Comparison of ENCODE assay signal across 27 mouse cellular contexts in genomic region chr11:73090283-73090682, GRCm38 (mm10). TPM values are rescaled to one million over a fixed set of nuclear protein-coding genes. Genes with fewer than 3 reads are reported as not detected.
A peak's percentile ranks its signal among the peaks of the same experiment; 100 is the strongest.
DNase-seq lines count a peak whose midpoint lies in the region; ATAC-seq and TF ChIP-seq lines count a peak whose summit lies in the region.
"Had no signal": no experiment of that assay in that cellular context is flagged by ENCODE, and none has a peak within 500 bp of the region (broad histone marks: within the 10 kb centered on the region; RNA-seq: fewer than 3 reads in every experiment).

TSS of gene Itgae (plus strand) at chr11:73090583.

- no peaks in the 10 kb centered on the region; the same call in 1 of the 2 replicates for H3K36me3 ChIP-seq in testis, adult 2 months (ENCODE audit: control insufficient read depth, insufficient read depth, low read length)
- H3K36me3 ChIP-seq in midbrain, embryonic 14.5 days (ENCODE audit: control insufficient read depth, insufficient read depth, low read length): 0 out of 2 replicates have a peak, but pooled peaks cover 7% of the 10 kb centered on the region
- no peaks in the 10 kb centered on the region for H3K36me3 ChIP-seq in kidney, embryonic 15.5 days
- H3K36me3 ChIP-seq: embryonic facial prominence, embryonic 12.5 days; embryonic facial prominence, embryonic 15.5 days; intestine, embryonic 15.5 days had no signal

- no peak for TF ChIP-seq POLR2A in testis, adult 2 months (IDR thresholded peaks at IDR 0.05; ENCODE audit: control insufficient read depth, low read depth, low read length)

- no peak for ATAC-seq in CD4-positive, CD25-positive, alpha-beta regulatory T cell, adult 4 months
- no peak for ATAC-seq in midbrain, embryonic 14.5 days (ENCODE audit: low FRiP score, low TSS enrichment)
- no peak for ATAC-seq in kidney, embryonic 15.5 days (replicated peaks; ENCODE audit: low FRiP score)
- ATAC-seq: forebrain, embryonic 14.5 days; forebrain, postnatal 0 days; hindbrain, postnatal 0 days; intestine, embryonic 15.5 days had no signal

- WGBS in midbrain, embryonic 14.5 days: 82% methylated on average over 4 of the region's 4 CpGs
- WGBS in kidney, embryonic 15.5 days: 82% methylated on average over 4 of the region's 4 CpGs

- no peaks in the 10 kb centered on the region for H3K9me3 ChIP-seq in midbrain, embryonic 14.5 days (ENCODE audit: control insufficient read depth, low read length)
- no peaks in the 10 kb centered on the region for H3K9me3 ChIP-seq in kidney, embryonic 15.5 days (replicated peaks)
- H3K9me3 ChIP-seq: embryonic facial prominence, embryonic 12.5 days; embryonic facial prominence, embryonic 15.5 days; heart, embryonic 13.5 days; intestine, embryonic 15.5 days had no signal

- no peak within 1 kb of the TSS for H3K4me2 ChIP-seq in midbrain, embryonic 14.5 days (ENCODE audit: low read length)
- H3K4me2 ChIP-seq in kidney, embryonic 15.5 days: no peak within 1 kb of the TSS
- H3K4me2 ChIP-seq: embryonic facial prominence, embryonic 12.5 days; embryonic facial prominence, embryonic 15.5 days; heart, embryonic 13.5 days; hindbrain, embryonic 14.5 days; intestine, embryonic 15.5 days had no signal

- H3K27me3 ChIP-seq in testis, adult 2 months (ENCODE audit: control insufficient read depth, insufficient read depth, low read length): no peaks in the 10 kb centered on the region
- H3K27me3 ChIP-seq in midbrain, embryonic 14.5 days (ENCODE audit: control insufficient read depth, insufficient read depth, low read length): no peaks in the 10 kb centered on the region
- H3K27me3 ChIP-seq in kidney, embryonic 15.5 days: no peaks in the 10 kb centered on the region
- H3K27me3 ChIP-seq: embryonic facial prominence, embryonic 12.5 days; embryonic facial prominence, embryonic 15.5 days; heart, embryonic 13.5 days; intestine, embryonic 15.5 days had no signal

- H3K27ac ChIP-seq in testis, adult 2 months (ENCODE audit: control insufficient read depth, insufficient read depth, low read depth, low read length): no peak within 1 kb of the TSS
- H3K27ac ChIP-seq in midbrain, embryonic 14.5 days (replicated peaks; ENCODE audit: low read depth, low read length): no peak within 1 kb of the TSS
- no peak within 1 kb of the TSS for H3K27ac ChIP-seq in kidney, embryonic 15.5 days
- H3K27ac ChIP-seq: embryonic facial prominence, embryonic 12.5 days; embryonic facial prominence, embryonic 15.5 days; gastrocnemius, adult 2 months; heart, embryonic 13.5 days; hindbrain, embryonic 14.5 days; hindbrain, postnatal 0 days; intestine, embryonic 15.5 days had no signal

- peak within 1 kb of the TSS; percentile 60 for H3K4me3 ChIP-seq in testis, adult 2 months (ENCODE audit: control insufficient read depth, low read depth, low read length)
- no peak within 1 kb of the TSS for H3K4me3 ChIP-seq in midbrain, embryonic 14.5 days (replicated peaks; ENCODE audit: low read depth, low read length)
- no peak within 1 kb of the TSS for H3K4me3 ChIP-seq in kidney, embryonic 15.5 days (replicated peaks)
- H3K4me3 ChIP-seq: embryonic facial prominence, embryonic 12.5 days; embryonic facial prominence, embryonic 15.5 days; gastrocnemius, adult 2 months; heart, embryonic 13.5 days; intestine, embryonic 15.5 days had no signal

- no peak within 1 kb of the TSS for H3K9ac ChIP-seq in midbrain, embryonic 14.5 days (replicated peaks; ENCODE audit: low read length)
- H3K9ac ChIP-seq in kidney, embryonic 15.5 days: no peak within 1 kb of the TSS
- H3K9ac ChIP-seq: embryonic facial prominence, embryonic 12.5 days; embryonic facial prominence, embryonic 15.5 days; forebrain, postnatal 0 days; heart, embryonic 13.5 days; hindbrain, embryonic 14.5 days; intestine, embryonic 15.5 days had no signal

- TF ChIP-seq CTCF in testis, adult 2 months (IDR thresholded peaks at IDR 0.05; ENCODE audit: control insufficient read depth, insufficient read depth, insufficient replicate concordance, low read depth, low read length): no peak

- no peak for DNase-seq in testis, postnatal 10 days (ENCODE audit: low spot score)
- peak; percentile 72 for DNase-seq in induced T-regulatory cell, adult 2 months (ENCODE audit: low read depth)
- DNase-seq in midbrain, embryonic 14.5 days: no peak
- no peak for DNase-seq in left cerebral cortex, adult 18-20 months (ENCODE audit: low spot score in 2 of 2)
- DNase-seq: adrenal gland, adult 2 months; adrenal gland, postnatal 14 days; B cell, adult 2 months; cerebellum, adult 11 months; cerebellum, adult 2 months; cerebellum, adult 9-11 months; cerebellum, postnatal 25 days; forebrain, postnatal 0 days; gastrocnemius, adult 2 months; gastrocnemius, postnatal 14 days; heart, adult 11 months; heart, postnatal 14 days; heart, postnatal 4 days had no signal

- H3K4me1 ChIP-seq in testis, adult 2 months (ENCODE audit: control insufficient read depth, insufficient read depth, low read length): no peaks in the 10 kb centered on the region
- H3K4me1 ChIP-seq in midbrain, embryonic 14.5 days (ENCODE audit: control insufficient read depth, insufficient read depth, low read length): 0 out of 2 replicates have a peak, but pooled peaks cover 3% of the 10 kb centered on the region
- peaks cover 3% of the 10 kb centered on the region; the same call in 1 of the 2 replicates for H3K4me1 ChIP-seq in kidney, embryonic 15.5 days
- H3K4me1 ChIP-seq: intestine, embryonic 15.5 days had no signal

RNA-seq across cellular contexts. Expression of gene Itgae, which starts in this region (rescaled TPM):
- polyA plus RNA-seq in testis, adult 2 months (2012; rRNA removed): 12.3 and 13.7 TPM in 2 replicates
- 100 to 1,000 TPM in 1 of 2 experiments, 10 to 100 TPM in 1; 63.9 to 126 TPM for polyA plus RNA-seq in CD4-positive, CD25-positive, alpha-beta regulatory T cell, adult 4 months (2017; shearing (Covaris generic))
- 0.23 and 0.24 TPM in 2 replicates for polyA plus RNA-seq in midbrain, embryonic 14.5 days (2014; fragmentation: Nextera tagmentation; extraction: Ambion mirVana)
- total RNA-seq in left cerebral cortex, adult 18-20 months (2021): under 1 TPM in 1 of 2 experiments, not detected in 1; 0.12 TPM
- 0.37 and 0.42 TPM in 2 replicates for polyA plus RNA-seq in kidney, embryonic 15.5 days (2015; fragmentation: Nextera tagmentation; extraction: Ambion mirVana)
